Mouse (Mus musculus): Measurements from ENCODE around the gene Olfr1450. TPM values are rescaled to one million over a fixed set of nuclear protein-coding genes. Genes with fewer than 3 reads are reported as not detected.

Olfr1450 gene
- not detected for total RNA-seq (2023)

DNA sequence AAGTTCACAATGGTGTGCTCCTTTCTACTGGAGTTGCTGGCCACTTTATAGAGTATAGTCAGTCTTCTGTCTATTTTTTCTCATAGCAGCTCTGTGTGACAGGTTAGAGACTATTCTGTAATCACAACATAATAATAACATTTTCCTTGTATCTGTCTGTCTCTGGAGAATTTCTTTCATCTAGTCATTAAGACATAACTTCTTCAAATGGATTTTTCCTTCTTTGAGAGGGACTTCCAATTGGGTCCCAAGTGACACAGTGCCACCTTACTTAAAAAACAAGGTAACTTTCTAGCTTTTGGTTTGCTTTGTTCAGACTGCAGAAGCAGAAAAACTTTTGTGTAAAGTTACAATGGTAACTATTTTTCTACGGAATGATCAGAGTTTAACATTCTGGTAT lies at the start of gene Olfr1450:
Gene Olfr1450, plus strand, starts transcription at position 301 of the 400 bp plus-strand sequence.

GRCm38 (mm10) chr19:12903643-12904042 lies 46.4 kb upstream of the Olfr1450 start, which contains the start of gene Olfr1447:
TSS of gene Olfr1447 (minus strand) at chr19:12903743.

DNA sequence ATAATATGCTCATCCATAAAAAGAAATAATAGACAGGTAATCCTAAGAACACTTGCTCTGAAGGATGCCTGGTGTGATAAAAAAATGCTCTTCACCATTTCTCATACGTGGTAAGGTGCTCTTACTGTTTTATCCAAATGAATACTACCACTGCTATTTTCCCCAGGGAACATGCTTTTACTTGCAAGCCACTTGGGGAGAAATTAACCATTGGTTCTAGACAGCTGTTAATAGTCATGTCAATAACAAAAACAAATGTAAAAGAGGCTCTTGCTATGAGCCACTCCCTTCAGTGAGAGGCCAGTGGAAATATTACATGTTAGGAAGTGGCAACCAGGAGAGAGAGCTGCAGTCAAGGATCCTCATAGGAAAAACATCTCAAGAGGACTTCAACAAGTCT lies 25.7 kb upstream of the Olfr1450 start, which contains the start of gene Olfr1448:
Gene Olfr1448, minus strand, starts transcription at position 101 of the 400 bp plus-strand sequence.

DNA sequence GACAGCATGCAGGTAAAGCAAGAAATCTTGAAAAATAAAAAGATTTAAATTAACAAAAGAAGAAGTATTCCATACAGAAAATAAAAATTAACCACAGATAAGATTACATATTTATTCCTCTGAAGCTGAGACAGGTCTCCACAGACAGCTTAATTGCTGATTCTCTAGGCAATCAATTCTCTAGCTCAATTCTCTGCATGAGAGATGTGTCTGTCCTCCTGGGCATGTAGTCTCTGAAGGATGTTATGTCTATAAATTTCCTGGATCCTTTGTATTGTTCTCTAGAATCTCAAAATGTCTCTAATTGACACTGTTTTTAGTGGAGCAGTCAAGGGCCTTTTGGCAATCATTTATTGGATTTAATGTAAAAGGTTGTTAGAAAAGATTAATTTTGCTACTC lies 19.5 kb upstream of the Olfr1450 start, which contains the start of gene Olfr1449:
Gene Olfr1449, plus strand, starts transcription at position 301 of the 400 bp plus-strand sequence.

GRCm38 (mm10) chr19:12994714-12995113 lies 44.7 kb downstream of the Olfr1450 start, which contains the start of gene Olfr1451:
TSS of gene Olfr1451 (plus strand) at chr19:12995014.

Other genes with a start within 250 kb of the Olfr1450 start
- 1 to 10 TPM; 3.6 to 5.0 TPM for gene Cntf, start 184.6 kb upstream of the Olfr1450 start, total RNA-seq (2023)
- gene Zfp91, start 154.1 kb upstream of the Olfr1450 start, total RNA-seq (2023): 10 to 100 TPM; 93.7 to 98.7 TPM
- 10 to 100 TPM; 80.8 to 86.4 TPM for gene Lpxn, start 154.1 kb upstream of the Olfr1450 start, total RNA-seq (2023)
- 1 to 10 TPM; 5.7 to 6.8 TPM for gene Gm5244, start 103.6 kb upstream of the Olfr1450 start, total RNA-seq (2023)
- under 1 TPM; 0.58 to 0.68 TPM for gene Olfr1444, start 93.0 kb upstream of the Olfr1450 start, total RNA-seq (2023)
- gene Olfr1445, start 66.4 kb upstream of the Olfr1450 start, total RNA-seq (2023): not detected
- not detected for gene Olfr1446, start 56.7 kb upstream of the Olfr1450 start, total RNA-seq (2023)
- gene Olfr1447, start 46.5 kb upstream of the Olfr1450 start, total RNA-seq (2023): not detected
- not detected for gene Olfr1448, start 25.8 kb upstream of the Olfr1450 start, total RNA-seq (2023)
- gene Olfr1449, start 19.4 kb upstream of the Olfr1450 start, total RNA-seq (2023): not detected
- gene Olfr1451, start 44.8 kb downstream of the Olfr1450 start, total RNA-seq (2023): not detected
- not detected for gene Olfr1453, start 78.1 kb downstream of the Olfr1450 start, total RNA-seq (2023)
- gene Olfr1454, start 110.4 kb downstream of the Olfr1450 start, total RNA-seq (2023): not detected
- not detected for gene Olfr1457, start 147.6 kb downstream of the Olfr1450 start, total RNA-seq (2023)
- gene Olfr1458, start 156.5 kb downstream of the Olfr1450 start, total RNA-seq (2023): not detected
- gene Olfr1459, start 199.3 kb downstream of the Olfr1450 start, total RNA-seq (2023): under 1 TPM; 0.12 to 0.24 TPM
- gene Olfr1461, start 212.7 kb downstream of the Olfr1450 start, total RNA-seq (2023): not detected
- gene Olfr1462, start 235.5 kb downstream of the Olfr1450 start, total RNA-seq (2023): not detected